25 mouse cellular contexts compared by ENCODE assay signal in genomic region chr10:58294246-58294645, GRCm38 (mm10). TPM values are rescaled to one million over a fixed set of nuclear protein-coding genes. Genes with fewer than 3 reads are reported as not detected.
DNase-seq lines count a peak whose midpoint lies in the region.
"Had no signal": no experiment of that assay in that cellular context is flagged by ENCODE, and none has a peak within 500 bp of the region (broad histone marks: within the 10 kb centered on the region; RNA-seq: fewer than 3 reads in every experiment).

No protein-coding gene starts in this region.

- peak; percentile 37 to 75 for DNase-seq in layer of hippocampus, adult 18-20 months (ENCODE audit: low spot score in 2 of 2)
- DNase-seq in layer of hippocampus, postnatal 25 days (ENCODE audit: extremely low spot score in 1 of 2, low spot score in 1 of 2) = no peak
- peak; percentile 29 to 47 for DNase-seq in right cerebral cortex, adult 2 months (ENCODE audit: low spot score in 2 of 2)
- no peak for DNase-seq in right cerebral cortex, postnatal 25 days
- peak; percentile 35 to 37 for DNase-seq in layer of hippocampus, adult 8-10 months (ENCODE audit: low spot score in 2 of 2)
- peak; percentile 43 for DNase-seq in telencephalon, adult 2 months (ENCODE audit: low read depth, low spot score)
- DNase-seq in heart, postnatal 10 days = no peak
- DNase-seq: adrenal gland, postnatal 14 days; cerebellum, adult 11-12 months; cerebellum, adult 9-11 months; forebrain, postnatal 0 days; gastrocnemius, postnatal 10 days; kidney, adult 2 months; kidney, postnatal 4 days; lung, embryonic 14.5 days; lung, postnatal 14 days; right cerebral cortex, postnatal 4 days; thymus, adult 2 months; thymus, postnatal 36 days had no signal

- intact Hi-C loops in heart, postnatal 10 days (cut with DNase I) = loop anchor here (10.0 kb wide), 1 partner anchor 161 kb away; no protein-coding TSS in a partner anchor

RNA-seq across cellular contexts. Expression of gene Lims1, which starts 29.0 kb away (rescaled TPM):
- 10 to 100 TPM; 18.9 to 20.4 TPM for total RNA-seq in layer of hippocampus, adult 18-20 months (2021)
- 10 to 100 TPM; 24.5 to 25.0 TPM for total RNA-seq in layer of hippocampus, postnatal 25 days (2021)
- total RNA-seq in layer of hippocampus, adult 8-10 months (2022) = 10 to 100 TPM; 17.4 to 29.1 (median 23.0) TPM
- total RNA-seq in heart, postnatal 10 days (2021) = 100 to 1,000 TPM; 211 to 240 TPM

RNA-seq across cellular contexts. Expression of gene Gcc2, which starts 38.9 kb away (rescaled TPM):
- 10 to 100 TPM; 77.6 to 89.1 TPM for total RNA-seq in layer of hippocampus, adult 18-20 months (2021)
- 10 to 100 TPM; 75.2 to 81.7 TPM for total RNA-seq in layer of hippocampus, postnatal 25 days (2021)
- total RNA-seq in layer of hippocampus, adult 8-10 months (2022) = 10 to 100 TPM; 77.3 to 96.6 (median 90.6) TPM
- 10 to 100 TPM; 22.8 to 30.6 TPM for total RNA-seq in heart, postnatal 10 days (2021)

RNA-seq across cellular contexts. Expression of gene Gm4981, which starts 57.7 kb away (rescaled TPM):
- total RNA-seq in layer of hippocampus, adult 18-20 months (2021) = not detected
- not detected for total RNA-seq in layer of hippocampus, postnatal 25 days (2021)
- not detected for total RNA-seq in layer of hippocampus, adult 8-10 months (2022)
- not detected for total RNA-seq in heart, postnatal 10 days (2021)
- total RNA-seq: adrenal gland, postnatal 14 days; common myeloid progenitor, adult 5-6 weeks; forebrain, postnatal 0 days; gastrocnemius, postnatal 10 days; heart, adult 8-10 months; heart, postnatal 25 days; hindbrain, postnatal 0 days; left cerebral cortex, adult 8-10 months; liver, adult 2 months had no signal

Comparison
In these comparisons a context has a peak if more than half of its experiments do, and no peak if none do; other contexts are left out.
1. DNase-seq: peak in layer of hippocampus, adult 18-20 months (2 of 2), right cerebral cortex, adult 2 months (2 of 2), layer of hippocampus, adult 8-10 months (2 of 2) and telencephalon, adult 2 months (single experiment); none in layer of hippocampus, postnatal 25 days (0 of 2), right cerebral cortex, postnatal 25 days (single experiment) and heart, postnatal 10 days (0 of 2).
2. RNA of gene Lims1, which starts 29.0 kb away (total RNA-seq): 211 to 240 TPM in heart, postnatal 10 days; 17.4 to 29.1 TPM in layer of hippocampus, adult 8-10 months, 24.5 to 25.0 TPM in layer of hippocampus, postnatal 25 days and 18.9 to 20.4 TPM in layer of hippocampus, adult 18-20 months; every median in the first group is over 4 times any median in the second.